Mouse (Mus musculus) small intestine, adult 10 weeks (tissue): ENCODE results near the gene Tnfaip3. TPM values are rescaled to one million over a fixed set of nuclear protein-coding genes. Genes with fewer than 3 reads are reported as not detected.

Experiments used
- polyA plus RNA-seq: library from polyadenylated mRNA; stranded (reverse); fragments of 350-450 nt; fragmentation: Illumina TruSeq; extraction: RNeasy Lipid Tissue Mini Kit (QIAGEN cat#74804); gene quantifications from one replicate; pipeline ENCODE4 v1.2.3, GENCODE M21; 2014; ENCODE audit warnings: low replicate concordance

Gene Tnfaip3
- 6.6 TPM for polyA plus RNA-seq

DNA sequence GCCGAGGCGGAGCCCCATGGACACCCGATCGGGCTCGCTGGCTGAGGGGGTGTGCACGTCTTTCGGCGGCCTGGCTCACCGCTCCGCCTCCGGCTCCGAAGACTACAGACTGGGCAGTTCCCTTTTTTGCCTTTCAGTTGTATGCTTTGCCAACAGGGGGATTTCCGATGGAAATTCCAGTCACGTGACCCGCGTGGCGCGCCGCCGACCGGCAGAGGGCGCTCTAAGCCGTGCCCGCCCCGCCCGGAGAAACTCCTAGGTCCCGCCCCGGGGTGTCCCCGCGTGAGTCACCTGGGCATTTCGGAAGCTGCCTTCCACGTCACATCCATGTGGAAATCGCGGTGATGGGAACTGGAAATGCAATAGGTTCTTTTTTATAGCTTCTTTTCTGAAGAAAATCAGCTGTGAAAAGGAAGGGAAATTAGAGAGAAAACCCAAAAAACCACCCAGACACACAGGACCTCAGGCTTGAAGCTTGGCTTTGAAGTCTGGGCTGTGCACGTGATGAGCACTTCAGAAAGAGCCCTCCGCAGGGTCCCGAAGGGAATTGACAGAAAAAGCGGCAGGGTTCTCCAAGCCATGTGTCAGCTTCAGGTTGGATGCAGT lies at the start of gene Tnfaip3:
Gene Tnfaip3, minus strand, starts transcription at position 401 of the 606 bp plus-strand sequence.

Other genes starting within 250 kb of the Tnfaip3 start
- not detected for gene Gm4922, start 228.9 kb downstream of the Tnfaip3 start, polyA plus RNA-seq
- gene Perp, start 170.6 kb downstream of the Tnfaip3 start, polyA plus RNA-seq: 352 TPM